Mouse (Mus musculus) bone marrow, adult 2 months (tissue): ENCODE results near the gene Palm.

ENCODE experiments used
- CTCF ChIP-seq: fragments of 200-500 bp; IDR thresholded peaks from 2 replicates; pipeline ENCODE4 v1.5.1; 2011; ENCODE audit warnings: low read length, control low read depth; ENCODE audit not compliant: control insufficient read depth, insufficient read depth
- POLR2A ChIP-seq: fragments of 200-500 bp; IDR thresholded peaks from 2 replicates; pipeline ENCODE4 v1.6.1; 2011; ENCODE audit warnings: low read depth, mild to moderate bottlenecking, control low read depth, low read length, borderline replicate concordance; ENCODE audit not compliant: control insufficient read depth

DNA sequence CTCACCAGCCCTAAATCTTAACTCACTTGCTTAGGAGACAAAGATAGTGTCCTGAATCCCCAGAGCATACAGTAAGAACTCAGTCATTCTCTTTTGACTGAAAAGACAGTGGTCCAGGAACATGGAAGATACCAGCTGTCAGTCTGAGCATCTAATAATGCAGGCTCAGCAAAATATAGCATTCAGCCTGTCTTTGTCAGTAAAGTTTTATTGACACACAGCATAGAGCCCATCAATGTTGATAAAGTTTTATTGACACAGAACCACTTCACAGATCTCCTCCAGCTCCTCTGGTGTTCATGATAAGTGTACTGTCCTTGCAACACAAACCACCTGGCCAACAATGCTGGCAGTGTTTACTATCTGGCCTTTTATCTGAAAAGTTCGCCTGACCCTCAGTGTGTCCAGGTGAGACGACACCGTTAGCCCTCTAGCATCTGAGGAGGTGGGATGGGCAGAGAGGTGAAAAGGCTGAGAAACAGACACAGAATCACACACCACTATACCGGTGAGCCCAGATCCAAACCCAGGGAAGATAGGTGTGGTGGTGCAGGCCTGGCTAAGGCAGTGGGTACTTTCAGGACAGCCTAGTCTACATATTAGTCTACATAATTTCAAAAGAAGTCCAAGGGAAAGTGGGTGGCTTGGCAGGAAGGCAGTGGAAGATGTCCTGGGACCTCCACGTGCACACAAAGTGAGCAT is 882 bp upstream of the Palm start:
- TF ChIP-seq CTCF = no peak
- TF ChIP-seq POLR2A = no peak
